Comparison of ENCODE assay signal across 11 mouse cellular contexts in the genomic region with DNA sequence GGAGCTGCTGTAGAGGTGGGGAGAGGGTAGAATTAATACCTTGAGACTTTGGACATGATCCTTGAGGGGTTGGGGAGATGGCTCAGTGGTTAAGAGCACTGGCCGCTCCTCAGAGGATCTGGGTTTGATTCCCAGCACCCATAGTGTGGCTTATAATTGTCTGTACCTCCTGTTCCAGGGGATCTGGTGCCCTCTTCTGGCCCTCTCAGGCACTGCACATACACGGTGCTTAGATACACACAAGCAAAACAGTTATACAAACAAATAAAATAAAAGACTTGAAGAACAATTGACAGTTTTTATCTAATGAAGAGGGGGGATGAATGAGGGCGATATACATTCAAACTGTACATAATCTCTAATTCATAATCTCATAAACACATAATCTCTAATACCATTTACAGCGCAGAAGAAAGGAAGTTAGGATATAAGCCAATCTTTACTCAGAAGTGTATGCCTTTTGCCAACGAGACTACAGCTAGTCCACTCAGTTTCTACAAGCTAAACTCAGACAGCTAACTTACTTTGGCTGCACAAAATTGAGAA. TPM values are rescaled to one million over a fixed set of nuclear protein-coding genes. Genes with fewer than 3 reads are reported as not detected.
DNase-seq lines count a peak whose midpoint lies in the region; ATAC-seq and TF ChIP-seq lines count a peak whose summit lies in the region.
"Had no signal": no experiment of that assay in that cellular context is flagged by ENCODE, and none has a peak within 500 bp of the region (broad histone marks: within the 10 kb centered on the region; RNA-seq: fewer than 3 reads in every experiment).

No protein-coding gene starts in this region.

- H3K27me3 ChIP-seq in heart, postnatal 0 days (ENCODE audit: control insufficient read depth, insufficient read depth, low read length): no peaks in the 10 kb centered on the region
- no peaks in the 10 kb centered on the region for H3K27me3 ChIP-seq in Patski

- H3K36me3 ChIP-seq in heart, postnatal 0 days (replicated peaks; ENCODE audit: control insufficient read depth, insufficient read depth, low read length): no peaks in the 10 kb centered on the region

- ATAC-seq in heart, postnatal 0 days (ENCODE audit: insufficient read depth, low read depth): no peak
- no peak for ATAC-seq in Patski
- no peak for ATAC-seq in megakaryocyte progenitor cell, adult 5-6 weeks (replicated peaks; ENCODE audit: poor library complexity)

- in situ Hi-C loops in Patski (cut with MboI; ENCODE audit: low pct_unique_long_range_greater_than_20kb): no loop called here

- POLR2A ChIA-PET in Patski (lab: Charles Lee): interaction anchor here (0.6 kb wide), 1 partner anchor 36 kb away, joined by 3 read pairs; no protein-coding TSS in a partner anchor

- peaks cover 9% of the 10 kb centered on the region for H3K4me1 ChIP-seq in heart, postnatal 0 days (ENCODE audit: control insufficient read depth, insufficient read depth)

- H3K4me3 ChIP-seq in heart, postnatal 0 days (ENCODE audit: low read depth, low read length): no peak overlapping the region
- H3K4me3 ChIP-seq: embryonic facial prominence, embryonic 10.5 days had no signal

- peak; percentile 28; the same call in 1 of the 2 replicates for TF ChIP-seq CTCF in heart, postnatal 0 days (IDR thresholded peaks at IDR 0.05; ENCODE audit: low read depth)
- TF ChIP-seq CTCF in Patski (IDR thresholded peaks at IDR 0.05): peak; percentile 63

- no peak for TF ChIP-seq EP300 in heart, postnatal 0 days (IDR thresholded peaks at IDR 0.05; ENCODE audit: low read depth)

- CTCF ChIA-PET in Patski (lab: Charles Lee): interaction anchor here (0.9 to 1.1 kb wide), 3 partner anchors 9 to 50 kb away, joined by 3 to 4 read pairs (median 3); no protein-coding TSS in a partner anchor

- H3K27ac ChIP-seq in heart, postnatal 0 days (ENCODE audit: low read depth): no peak overlapping the region
- H3K27ac ChIP-seq: embryonic facial prominence, embryonic 10.5 days had no signal

- no peaks in the 10 kb centered on the region for H3K9me3 ChIP-seq in heart, postnatal 0 days (replicated peaks; ENCODE audit: control insufficient read depth, low read length)

- no peak for DNase-seq in heart, postnatal 0 days (ENCODE audit: low spot score)
- no peak for DNase-seq in heart, adult 9 months (ENCODE audit: low spot score in 2 of 2)
- DNase-seq in 416B (ENCODE audit: low read depth) (peak; percentile 44), Patski (ENCODE audit: low read depth, low spot score) (no peak)
- peak; percentile 42 for DNase-seq in lung, postnatal 36 days
- no peak for DNase-seq in urinary bladder, postnatal 14 days (ENCODE audit: low spot score)
- DNase-seq in urinary bladder, adult 2 months (ENCODE audit: low spot score): no peak

- no peak overlapping the region for H3K4me2 ChIP-seq in heart, postnatal 0 days (ENCODE audit: low read depth, low read length)

- 89% methylated on average over 5 of the region's 5 CpGs for WGBS in heart, postnatal 0 days

- no peak overlapping the region for H3K9ac ChIP-seq in heart, postnatal 0 days (replicated peaks; ENCODE audit: low read depth, low read length)

RNA-seq across cellular contexts. Expression of gene Nf1, which starts 2.7 kb away (rescaled TPM):
- total RNA-seq in heart, postnatal 0 days (2014; rRNA removed; ENCODE audit: low replicate concordance): 19.2 and 20.1 TPM in 2 replicates
- 2.6 and 3.5 TPM in 2 replicates for polyA plus RNA-seq in heart, postnatal 0 days (2015; fragmentation: Nextera tagmentation; extraction: Ambion mirVana)
- 24.1 TPM for polyA plus RNA-seq in Patski (2021)
- total RNA-seq in megakaryocyte progenitor cell, adult 5-6 weeks (2015): 20.8 and 26.1 TPM in 2 replicates
- 6.7 and 9.6 TPM in 2 replicates for total RNA-seq in megakaryocyte progenitor cell, adult 5-6 weeks (2017)
- 16.8 and 19.7 TPM in 2 replicates for polyA plus RNA-seq in urinary bladder, adult 2 months (2012; rRNA removed)

RNA-seq across cellular contexts. Expression of gene Gm9964, which starts 40.1 kb away (rescaled TPM):
- total RNA-seq in heart, postnatal 0 days (2014; rRNA removed; ENCODE audit: low replicate concordance): not detected in 2 replicates
- not detected in 2 replicates for polyA plus RNA-seq in heart, postnatal 0 days (2015; fragmentation: Nextera tagmentation; extraction: Ambion mirVana)
- polyA plus RNA-seq in Patski (2021): not detected
- total RNA-seq in megakaryocyte progenitor cell, adult 5-6 weeks (2015): not detected in 2 replicates
- not detected in 2 replicates for total RNA-seq in megakaryocyte progenitor cell, adult 5-6 weeks (2017)
- polyA plus RNA-seq in urinary bladder, adult 2 months (2012; rRNA removed): not detected in 2 replicates
- polyA plus RNA-seq: embryonic facial prominence, embryonic 10.5 days; gonadal fat pad, adult 2 months; lung, embryonic 16.5 days had no signal

Comparison
In these comparisons a context has a peak if more than half of its experiments do, and no peak if none do; other contexts are left out.
1. DNase-seq: peak in 416B (single experiment) and lung, postnatal 36 days (single experiment); none in heart, postnatal 0 days (single experiment), heart, adult 9 months (0 of 2), Patski (single experiment), urinary bladder, postnatal 14 days (single experiment) and urinary bladder, adult 2 months (single experiment).